Mouse (Mus musculus) cortical plate, adult 2 months (tissue): ENCODE measurements around the gene Mesd.

Experiments used
- CTCF ChIP-seq: fragments of 200-500 bp; IDR thresholded peaks from 2 replicates; pipeline ENCODE4 v1.5.1; 2011; ENCODE audit warnings: mild to moderate bottlenecking, control low read depth, low read length; ENCODE audit not compliant: insufficient read depth; ENCODE audit errors: extremely low read depth
- POLR2A ChIP-seq: fragments of 200-500 bp; IDR thresholded peaks from 2 replicates; pipeline ENCODE4 v1.6.1; 2011; ENCODE audit warnings: mild to moderate bottlenecking, low read length, control low read depth; ENCODE audit not compliant: insufficient read depth; ENCODE audit errors: extremely low read depth

- TF ChIP-seq CTCF (no peak), POLR2A (no peak)
These were observed 37.4 kb downstream of the Mesd start for GRCm38 (mm10) chr7:83921637-83922036.
